Mouse (Mus musculus): ENCODE data around the gene Tmem190. TPM values are rescaled to one million over a fixed set of nuclear protein-coding genes. Genes with fewer than 3 reads are reported as not detected.

Gene Tmem190
- polyA plus RNA-seq, 1 experiment from 2014 or later: 0.70 TPM

GRCm38 (mm10) chr7:4748321-4748720 lies 34.4 kb upstream of the Tmem190 start:
- DNase-seq (ENCODE audit: low spot score): no peak
- Histone ChIP-seq H3K27me3 (ENCODE audit: insufficient read depth, low read length) (no peaks in the 10 kb centered on the region), H3K36me3 (ENCODE audit: insufficient read depth, low read length) (peaks cover 3% of the 10 kb centered on the region), H3K4me3 (replicated peaks; ENCODE audit: low read depth, low read length) (no peak overlapping the region), H3K4me2 (ENCODE audit: low read length) (no peak overlapping the region), H3K9me3 (replicated peaks; ENCODE audit: low read length) (no peaks in the 10 kb centered on the region), H3K4me1 (replicated peaks; ENCODE audit: insufficient read depth, low read length) (peaks cover 12% of the 10 kb centered on the region; the same call in 1 of the 2 replicates), H3K9ac (ENCODE audit: low read depth, low read length) (no peak overlapping the region), H3K27ac (no peak overlapping the region)
- no peak for TF ChIP-seq CTCF (IDR thresholded peaks at IDR 0.05; ENCODE audit: low read depth)
- 71% methylated on average over 4 of the region's 4 CpGs for WGBS
- no peak for ATAC-seq (replicated peaks; ENCODE audit: low FRiP score, low read depth)

DNA sequence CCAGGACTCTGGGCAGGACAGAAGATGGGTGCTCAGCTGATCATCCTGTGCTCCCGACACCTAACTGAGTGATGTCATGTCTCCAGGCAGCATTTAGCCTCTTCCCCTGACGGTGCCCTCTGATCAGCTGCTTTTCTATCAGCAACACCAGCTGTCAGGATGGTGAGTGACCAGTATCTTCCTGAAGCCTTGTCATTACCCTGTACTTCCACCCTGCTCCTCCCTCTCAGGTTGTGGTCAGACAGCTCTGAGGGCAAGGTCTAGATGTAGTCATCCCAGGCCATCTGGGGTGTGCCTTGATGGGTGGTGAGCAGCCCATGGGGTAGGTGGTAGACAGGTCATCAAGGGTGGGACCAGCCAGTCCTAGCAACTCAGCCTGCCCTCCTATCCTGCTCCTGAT lies 33.6 kb upstream of the Tmem190 start:
- H3K27ac ChIP-seq: no peak overlapping the region

GRCm38 (mm10) chr7:4751971-4752820 lies 30.5 kb upstream of the Tmem190 start:
- peak overlapping the region; percentile 36 for H3K4me3 ChIP-seq (replicated peaks; ENCODE audit: low read depth, low read length)
- peaks cover 14% of the 10 kb centered on the region; the same call in 1 of the 2 replicates for H3K4me1 ChIP-seq (replicated peaks; ENCODE audit: insufficient read depth, low read length)
- H3K27me3 ChIP-seq (ENCODE audit: insufficient read depth, low read length): no peaks in the 10 kb centered on the region
- H3K9me3 ChIP-seq (replicated peaks; ENCODE audit: low read length): no peaks in the 10 kb centered on the region
- peak; percentile 75 for DNase-seq (ENCODE audit: low spot score)
- H3K4me2 ChIP-seq (ENCODE audit: low read length): peak overlapping the region; percentile 53
- no peaks in the 10 kb centered on the region for H3K36me3 ChIP-seq (ENCODE audit: insufficient read depth, low read length)
- TF ChIP-seq CTCF (IDR thresholded peaks at IDR 0.05; ENCODE audit: low read depth): no peak
- H3K27ac ChIP-seq: peak overlapping the region; percentile 38; the same call in 1 of the 2 replicates
- 2% methylated on average over 30 of the region's 30 CpGs for whole genome bisulfite sequencing
- ATAC-seq (replicated peaks; ENCODE audit: low FRiP score, low read depth): peak; percentile 86
- peak overlapping the region; percentile 41; the same call in 1 of the 2 replicates for H3K9ac ChIP-seq (ENCODE audit: low read depth, low read length)

More for the DNA sequence above, 33.6 kb upstream of the Tmem190 start:
- peaks cover 14% of the 10 kb centered on the region; the same call in 1 of the 2 replicates for H3K4me1 ChIP-seq (replicated peaks; ENCODE audit: insufficient read depth, low read length)
- H3K9ac ChIP-seq (ENCODE audit: low read depth, low read length): no peak overlapping the region
- DNase-seq (ENCODE audit: low spot score) (no peak), ATAC-seq (replicated peaks; ENCODE audit: low FRiP score, low read depth) (no peak; the same call in 1 of the 2 replicates)
- H3K4me3 ChIP-seq (replicated peaks; ENCODE audit: low read depth, low read length): no peak overlapping the region
- H3K9me3 ChIP-seq (replicated peaks; ENCODE audit: low read length): no peaks in the 10 kb centered on the region
- H3K27me3 ChIP-seq (ENCODE audit: insufficient read depth, low read length): no peaks in the 10 kb centered on the region
- peaks cover 3% of the 10 kb centered on the region for H3K36me3 ChIP-seq (ENCODE audit: insufficient read depth, low read length)
- no peak overlapping the region for H3K4me2 ChIP-seq (ENCODE audit: low read length)
- WGBS: 87% methylated on average over 2 of the region's 2 CpGs
- TF ChIP-seq CTCF (IDR thresholded peaks at IDR 0.05; ENCODE audit: low read depth): no peak

DNA sequence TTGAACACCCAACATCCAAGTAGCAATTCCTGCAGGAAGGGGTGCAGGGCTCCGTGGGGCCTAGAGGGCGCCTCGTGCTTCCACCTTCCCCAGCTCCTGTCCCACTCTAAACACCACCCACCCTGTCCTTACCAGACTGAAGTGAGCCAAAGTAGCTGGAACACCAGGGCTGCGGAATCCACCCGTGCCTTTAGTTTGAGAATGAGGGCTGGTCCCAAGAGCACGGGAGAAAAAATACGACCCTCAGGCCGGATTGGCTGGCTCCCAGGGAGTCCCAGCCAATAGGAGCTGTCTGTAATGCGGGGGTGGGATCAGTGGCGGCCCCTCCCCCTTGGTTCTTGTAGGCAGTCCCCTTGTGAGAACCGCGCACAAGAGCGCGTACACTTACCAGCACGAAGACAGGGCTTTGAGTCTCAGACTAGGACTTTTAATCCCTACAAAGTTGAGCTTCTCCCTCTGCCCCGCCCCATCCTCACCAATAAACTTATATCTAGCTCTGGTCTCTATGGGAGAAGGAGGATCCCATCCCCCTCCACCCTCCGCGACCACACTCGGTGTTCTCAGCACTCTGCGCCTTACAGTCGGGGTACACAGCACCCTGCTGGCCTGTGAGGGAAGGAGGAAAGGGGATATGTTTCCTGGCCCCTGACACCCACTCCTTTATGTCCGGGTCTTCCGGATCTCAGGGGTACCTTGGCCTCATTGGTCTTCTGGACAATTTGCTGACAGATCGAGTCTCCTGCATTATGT lies 29.7 kb upstream of the Tmem190 start, which contains the start of gene Cox6b2:
Cox6b2 (minus strand) TSS at position 274 of the 750 bp plus-strand sequence.
- 2% methylated on average over 24 of the region's 24 CpGs for WGBS

DNA sequence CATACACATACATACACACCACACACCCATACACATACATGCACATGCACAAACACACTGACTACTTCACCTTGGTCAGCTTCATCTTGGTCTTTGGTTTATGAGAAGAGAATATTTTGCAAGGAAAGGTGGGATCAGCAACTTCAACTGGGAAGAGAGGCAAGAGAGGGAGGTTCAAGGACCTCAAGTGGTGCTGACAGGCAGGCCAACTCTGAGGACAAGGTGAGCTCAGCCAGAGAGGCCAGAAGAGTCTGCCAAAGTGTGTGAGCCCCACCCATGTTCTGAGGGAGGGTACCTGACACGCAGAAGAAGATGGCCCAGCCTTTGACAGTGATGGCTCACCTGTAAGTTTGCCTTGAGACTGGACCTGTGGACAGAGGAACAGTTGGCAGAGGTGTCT lies 23.1 kb upstream of the Tmem190 start:
- Histone ChIP-seq H3K27me3 (ENCODE audit: insufficient read depth, low read length) (no peaks in the 10 kb centered on the region), H3K9me3 (replicated peaks; ENCODE audit: low read length) (no peaks in the 10 kb centered on the region), H3K27ac (no peak overlapping the region), H3K4me3 (replicated peaks; ENCODE audit: low read depth, low read length) (no peak overlapping the region), H3K4me2 (ENCODE audit: low read length) (no peak overlapping the region), H3K36me3 (ENCODE audit: insufficient read depth, low read length) (no peaks in the 10 kb centered on the region), H3K9ac (ENCODE audit: low read depth, low read length) (no peak overlapping the region), H3K4me1 (replicated peaks; ENCODE audit: insufficient read depth, low read length) (no peaks in the 10 kb centered on the region)
- TF ChIP-seq CTCF (IDR thresholded peaks at IDR 0.05; ENCODE audit: low read depth): no peak
- ATAC-seq (replicated peaks; ENCODE audit: low FRiP score, low read depth) (no peak), DNase-seq (ENCODE audit: low spot score) (no peak)
- 53% methylated on average over 1 of the region's 1 CpGs for whole genome bisulfite sequencing

More for the DNA sequence above, 29.7 kb upstream of the Tmem190 start, which contains the start of gene Cox6b2:
- no peaks in the 10 kb centered on the region for H3K36me3 ChIP-seq (ENCODE audit: insufficient read depth, low read length)
- peak; percentile 15; the same call in 1 of the 2 replicates for TF ChIP-seq CTCF (IDR thresholded peaks at IDR 0.05; ENCODE audit: low read depth)
- peak; percentile 90 for ATAC-seq (replicated peaks; ENCODE audit: low FRiP score, low read depth)
- peak within 1 kb of the TSS; percentile 53 for H3K4me2 ChIP-seq (ENCODE audit: low read length)
- peak within 1 kb of the TSS; percentile 41; the same call in 1 of the 2 replicates for H3K9ac ChIP-seq (ENCODE audit: low read depth, low read length)
- H3K9me3 ChIP-seq (replicated peaks; ENCODE audit: low read length): no peaks in the 10 kb centered on the region
- peak; percentile 98 for DNase-seq (ENCODE audit: low spot score)
- H3K27me3 ChIP-seq (ENCODE audit: insufficient read depth, low read length): no peaks in the 10 kb centered on the region
- H3K4me1 ChIP-seq (replicated peaks; ENCODE audit: insufficient read depth, low read length): peaks cover 14% of the 10 kb centered on the region; the same call in 1 of the 2 replicates
- peak within 1 kb of the TSS; percentile 38; the same call in 1 of the 2 replicates for H3K27ac ChIP-seq
- peak within 1 kb of the TSS; percentile 36 for H3K4me3 ChIP-seq (replicated peaks; ENCODE audit: low read depth, low read length)

Data from kidney, postnatal 0 days (tissue).